Mouse (Mus musculus) embryo, embryonic 9.5 days (tissue): ENCODE results near the gene Gltp.

Source experiments
- DNase-seq: peaks from one replicate; pipeline ENCODE4 v3.0.0-alpha.2; 2017; ENCODE audit errors: extremely low spot score

The Gltp gene

GRCm38 (mm10) chr5:114702403-114703392 is 11.9 kb upstream of the Gltp start:
- peak; percentile 52 for DNase-seq

GRCm38 (mm10) chr5:114699015-114699414 is 8.2 kb upstream of the Gltp start:
- DNase-seq: no peak

GRCm38 (mm10) chr5:114698044-114698746 is 7.4 kb upstream of the Gltp start:
- no peak for DNase-seq

- no peak for DNase-seq
These were observed 6.2 kb upstream of the Gltp start for GRCm38 (mm10) chr5:114696939-114697338.

DNA sequence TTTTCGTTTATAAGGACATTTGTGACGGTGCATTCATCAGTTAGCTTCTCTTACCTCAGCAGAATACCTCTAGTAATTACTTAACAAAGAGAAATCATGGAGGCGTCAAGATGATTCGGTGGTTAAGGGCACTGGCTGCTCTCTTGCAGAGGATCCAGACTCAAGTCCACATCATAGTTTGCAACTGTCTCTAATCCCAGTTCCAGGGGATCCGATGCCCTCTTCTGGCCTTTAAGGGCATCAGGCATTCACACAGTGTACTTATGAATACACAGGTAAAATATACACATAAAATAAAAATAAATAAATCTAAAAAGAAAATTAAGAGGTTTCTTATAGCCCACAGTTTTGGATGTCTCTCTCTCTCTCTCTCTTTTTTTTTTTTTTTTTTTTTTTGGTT is 5.0 kb upstream of the Gltp start:
- no peak for DNase-seq

DNA sequence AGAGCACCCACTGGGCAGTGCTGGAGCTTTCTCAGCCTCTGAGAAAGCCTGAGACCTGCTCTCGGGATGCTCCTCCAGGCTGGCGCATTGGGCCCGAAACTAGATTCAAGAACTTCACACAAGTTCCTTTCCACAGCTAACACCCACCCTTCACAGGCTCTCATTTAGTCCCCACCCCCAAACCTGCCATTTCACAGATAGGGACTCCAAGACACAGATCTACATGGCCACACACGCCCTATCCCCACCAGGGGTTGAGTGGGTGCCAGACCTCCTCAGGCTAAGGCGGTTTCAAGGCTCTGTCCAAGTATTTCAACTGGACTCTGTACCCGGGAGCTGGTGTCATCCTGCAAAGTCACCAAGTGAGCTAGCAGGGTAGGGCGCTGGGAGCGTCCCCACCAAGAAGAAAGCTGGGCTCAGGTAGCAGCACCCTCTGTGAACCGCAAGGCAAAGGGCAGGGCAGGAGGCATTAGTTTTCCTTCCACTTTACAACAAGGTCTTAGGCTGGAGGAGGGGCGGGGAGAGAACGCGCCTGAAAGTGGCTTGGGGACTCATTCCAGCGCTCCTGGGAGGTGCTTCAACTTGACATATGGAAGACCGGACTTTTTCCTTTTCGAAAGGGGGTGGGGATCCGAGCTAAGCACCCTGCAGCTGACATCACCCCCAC is 951 bp downstream of the Gltp start:
- no peak for DNase-seq

- no peak for DNase-seq
These were observed 2.1 kb downstream of the Gltp start for GRCm38 (mm10) chr5:114688703-114689102.

GRCm38 (mm10) chr5:114687901-114688300 is 2.9 kb downstream of the Gltp start:
- DNase-seq: no peak

GRCm38 (mm10) chr5:114686726-114687210 is 4.0 kb downstream of the Gltp start:
- DNase-seq: no peak

- no peak for DNase-seq
These were observed 4.8 kb downstream of the Gltp start for GRCm38 (mm10) chr5:114685986-114686385.

GRCm38 (mm10) chr5:114681717-114682116 is 9.1 kb downstream of the Gltp start:
- no peak for DNase-seq

- DNase-seq: no peak
These were observed 10.0 kb downstream of the Gltp start for GRCm38 (mm10) chr5:114680676-114681285.

DNA sequence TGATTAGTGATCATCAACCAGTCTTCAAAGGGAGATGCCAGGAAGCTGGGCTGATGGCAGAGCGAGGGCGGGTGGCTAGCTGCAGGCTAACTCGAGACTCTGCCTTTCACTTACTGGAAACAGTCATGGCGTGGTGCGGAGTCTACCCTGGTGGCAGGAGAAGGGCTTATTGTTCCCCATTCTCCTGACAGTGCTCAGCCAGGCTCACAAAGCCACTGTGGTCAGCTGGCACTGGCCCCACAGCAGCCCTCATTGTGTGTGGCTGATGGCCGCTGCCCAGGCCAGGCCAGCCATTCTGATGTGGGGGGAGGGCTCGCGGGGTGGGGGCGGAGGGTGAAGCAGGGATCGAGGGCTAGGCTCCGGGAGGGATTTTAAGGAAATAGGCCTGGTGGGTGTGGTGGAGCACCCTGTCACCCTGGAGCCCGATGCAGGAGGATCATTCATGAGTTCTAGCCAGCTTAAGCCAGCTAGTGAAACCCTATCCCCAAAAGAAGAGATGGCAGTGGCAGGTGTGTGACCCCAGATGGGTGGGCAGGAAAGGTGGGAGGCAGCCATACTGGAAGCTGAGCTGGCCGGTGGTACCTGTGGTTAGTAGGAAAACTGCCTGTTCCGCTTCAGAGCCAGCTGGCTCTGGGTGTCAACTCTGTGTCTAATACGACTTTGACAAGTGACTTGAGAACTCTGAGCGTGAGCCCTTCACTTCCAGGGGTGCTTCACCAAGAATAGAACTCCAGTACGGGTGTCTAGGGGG is 10.8 kb downstream of the Gltp start:
- no peak for DNase-seq

- DNase-seq: no peak
These were observed 16.2 kb downstream of the Gltp start for GRCm38 (mm10) chr5:114674594-114674993.

DNA sequence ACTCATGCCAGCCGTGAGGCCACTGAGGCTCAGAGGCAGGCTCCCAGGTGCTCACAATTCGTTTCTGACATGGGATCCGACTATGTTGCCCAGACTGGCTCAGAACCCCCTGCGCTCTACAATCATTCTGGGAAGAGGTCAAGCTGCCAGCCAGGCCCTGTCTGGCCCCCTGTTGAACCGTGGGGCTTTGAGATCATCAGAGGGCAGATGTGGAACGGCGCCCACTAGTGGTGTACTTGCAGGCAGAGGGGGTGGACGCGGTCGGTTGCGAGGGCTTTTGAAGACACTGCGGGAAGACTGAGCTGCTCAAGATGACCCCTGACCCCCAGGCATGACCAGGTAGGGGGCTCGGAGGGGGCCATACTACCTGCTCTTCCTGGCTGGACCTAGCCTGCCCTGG is 17.7 kb downstream of the Gltp start:
- DNase-seq: no peak

GRCm38 (mm10) chr5:114669014-114669413 is 21.8 kb downstream of the Gltp start:
- DNase-seq: no peak

- peak; percentile 99 for DNase-seq
These were observed 23.4 kb downstream of the Gltp start for GRCm38 (mm10) chr5:114667228-114667856.

DNA sequence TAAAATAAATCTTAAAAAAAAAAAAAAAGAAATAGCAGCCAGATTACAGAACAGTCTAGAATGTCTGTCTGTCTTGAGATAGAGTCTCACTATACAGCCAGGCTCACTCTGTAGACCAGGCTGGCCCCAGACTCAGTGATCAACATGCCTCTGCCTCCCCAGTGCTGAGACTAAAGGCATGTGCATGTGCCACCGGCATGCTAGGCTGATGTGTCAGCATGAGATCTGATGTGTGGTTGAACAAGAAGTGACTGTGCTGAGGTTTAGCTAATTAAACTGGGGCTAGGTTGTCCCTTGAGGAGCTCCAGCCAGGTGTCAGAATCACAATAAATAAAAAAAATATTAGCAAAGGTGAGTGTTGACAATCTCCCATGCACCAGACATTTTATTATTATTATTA is 24.1 kb downstream of the Gltp start:
- no peak for DNase-seq

DNA sequence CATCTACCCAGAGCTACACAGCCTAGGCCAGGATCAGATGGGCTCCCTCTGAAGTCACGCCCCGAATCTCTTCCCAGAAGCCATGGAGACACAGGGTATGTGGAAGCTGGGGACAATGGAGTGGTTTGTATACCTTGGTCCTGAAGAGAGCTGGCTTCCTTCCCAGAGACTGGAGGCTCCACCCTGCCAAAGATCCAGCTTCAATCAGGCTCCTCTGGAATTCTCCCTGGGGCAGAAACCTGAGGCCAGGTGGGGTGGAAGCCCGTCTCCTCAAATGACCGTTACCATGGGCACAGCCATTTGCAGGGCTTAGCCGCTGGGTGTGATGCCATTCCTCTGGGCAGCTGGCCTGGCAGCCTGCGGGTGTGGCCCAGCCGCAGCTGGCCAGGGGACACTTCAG is 26.0 kb downstream of the Gltp start:
- DNase-seq: no peak

GRCm38 (mm10) chr5:114664139-114664538 is 26.6 kb downstream of the Gltp start:
- DNase-seq: no peak

- no peak for DNase-seq
These were observed 29.8 kb downstream of the Gltp start for GRCm38 (mm10) chr5:114661029-114661428.
